Mouse (Mus musculus) ES-Bruce4 (cell line): ENCODE measurements at regions not wholly inside any gene's neighbourhood (a gene's known extent, or its start where the extent isn't known, plus 50 kb on each side); places are given as distances from the start of the nearest gene placed in this dataset.

ENCODE experiments used
- H3K27ac ChIP-seq: 2 replicates; pipeline ENCODE4 v1.5.1; 2012; ENCODE audit warnings: low read length, inconsistent platforms; ENCODE audit not compliant: insufficient read depth
- H3K27me3 ChIP-seq: 2 replicates; pipeline ENCODE4 v1.6.1; 2012; ENCODE audit warnings: mild to moderate bottlenecking, low read length, inconsistent platforms; ENCODE audit not compliant: control insufficient read depth, poor library complexity, insufficient read depth, severe bottlenecking
- H3K36me3 ChIP-seq: 2 replicates; pipeline ENCODE4 v1.6.1; 2012; ENCODE audit warnings: inconsistent platforms, mild to moderate bottlenecking, low read length, moderate library complexity; ENCODE audit not compliant: control insufficient read depth, poor library complexity, insufficient read depth, severe bottlenecking
- H3K4me1 ChIP-seq: one replicate; pipeline ENCODE4 v1.8.1; 2011; ENCODE audit warnings: low read length; ENCODE audit not compliant: control insufficient read depth, insufficient read depth
- H3K4me3 ChIP-seq: 2 replicates; pipeline ENCODE4 v1.5.1; 2011; ENCODE audit warnings: low read depth, mild to moderate bottlenecking, low read length
- H3K9ac ChIP-seq: 2 replicates; pipeline ENCODE4 v1.6.1; 2012; ENCODE audit warnings: low read depth, mild to moderate bottlenecking, inconsistent platforms; ENCODE audit not compliant: poor library complexity, severe bottlenecking
- H3K9me3 ChIP-seq: replicated peaks from 2 replicates; pipeline ENCODE4 v1.6.1; 2012; ENCODE audit warnings: mild to moderate bottlenecking, low read length, inconsistent platforms; ENCODE audit not compliant: control insufficient read depth, poor library complexity, insufficient read depth, severe bottlenecking
- CTCF ChIP-seq: IDR thresholded peaks from one replicate; pipeline ENCODE4 v1.8.1; 2011; ENCODE audit warnings: low read depth, low read length
- EP300 ChIP-seq: IDR thresholded peaks from 2 replicates; pipeline ENCODE4 v1.6.1; 2011; ENCODE audit warnings: low read depth, low read length; ENCODE audit not compliant: insufficient read depth
- POLR2A ChIP-seq: IDR thresholded peaks from one replicate; pipeline ENCODE4 v1.8.1; 2011; ENCODE audit warnings: low read length; ENCODE audit not compliant: insufficient read depth

GRCm38 (mm10) chr12:106468173-106468860 lies 458.3 kb downstream of the Vrk1 start:
- H3K9me3 ChIP-seq, result no peaks in the 10 kb centered on the region

GRCm38 (mm10) chr12:106474501-106475165 lies 464.6 kb downstream of the Vrk1 start:
- Histone ChIP-seq H3K36me3 (no peaks in the 10 kb centered on the region), H3K4me1 (peaks cover 6% of the 10 kb centered on the region), H3K27ac (no peak overlapping the region), H3K4me3 (peak overlapping the region; percentile 16; the same call in 1 of the 2 replicates), H3K9me3 (no peaks in the 10 kb centered on the region), H3K27me3 (no peaks in the 10 kb centered on the region), H3K9ac (no peak overlapping the region)
- TF ChIP-seq CTCF (no peak), EP300 (no peak), POLR2A (no peak)

More at GRCm38 (mm10) chr12:106468173-106468860, 458.3 kb downstream of the Vrk1 start:
- no peaks in the 10 kb centered on the region for H3K4me1 ChIP-seq
- H3K9ac ChIP-seq, result no peak overlapping the region
- TF ChIP-seq POLR2A (no peak), EP300 (no peak), CTCF (no peak)
- H3K36me3 ChIP-seq, result no peaks in the 10 kb centered on the region
- no peak overlapping the region for H3K27ac ChIP-seq
- H3K4me3 ChIP-seq, result no peak overlapping the region
- no peaks in the 10 kb centered on the region for H3K27me3 ChIP-seq

GRCm38 (mm10) chr12:106475486-106476050 lies 465.5 kb downstream of the Vrk1 start:
- no peaks in the 10 kb centered on the region for H3K36me3 ChIP-seq
- H3K9me3 ChIP-seq, result no peaks in the 10 kb centered on the region
- no peaks in the 10 kb centered on the region for H3K27me3 ChIP-seq
- H3K4me1 ChIP-seq, result peaks cover 6% of the 10 kb centered on the region
- no peak overlapping the region for H3K9ac ChIP-seq
- H3K27ac ChIP-seq, result no peak overlapping the region
- TF ChIP-seq EP300 (no peak), CTCF (no peak), POLR2A (no peak)
- no peak overlapping the region for H3K4me3 ChIP-seq

- no peaks in the 10 kb centered on the region for H3K36me3 ChIP-seq
- H3K9ac ChIP-seq, result no peak overlapping the region
- TF ChIP-seq CTCF (no peak), EP300 (no peak), POLR2A (no peak)
- no peak overlapping the region for H3K4me3 ChIP-seq
- no peaks in the 10 kb centered on the region for H3K27me3 ChIP-seq
- no peak overlapping the region for H3K27ac ChIP-seq
- no peaks in the 10 kb centered on the region for H3K9me3 ChIP-seq
- peaks cover 9% of the 10 kb centered on the region for H3K4me1 ChIP-seq
Observed at GRCm38 (mm10) chr12:106477040-106477665, 467.1 kb downstream of the Vrk1 start.

GRCm38 (mm10) chr12:106477731-106478130 lies 467.7 kb downstream of the Vrk1 start:
- Histone ChIP-seq H3K9ac (no peak overlapping the region), H3K36me3 (no peaks in the 10 kb centered on the region), H3K9me3 (no peaks in the 10 kb centered on the region), H3K27ac (no peak overlapping the region), H3K4me1 (peaks cover 14% of the 10 kb centered on the region), H3K4me3 (no peak overlapping the region), H3K27me3 (no peaks in the 10 kb centered on the region)
- no peak for TF ChIP-seq EP300
- TF ChIP-seq POLR2A, result no peak
- no peak for TF ChIP-seq CTCF

GRCm38 (mm10) chr12:106478381-106478781 lies 468.4 kb downstream of the Vrk1 start:
- H3K9me3 ChIP-seq, result no peaks in the 10 kb centered on the region
- H3K4me1 ChIP-seq, result peaks cover 14% of the 10 kb centered on the region
- H3K27me3 ChIP-seq, result no peaks in the 10 kb centered on the region
- H3K36me3 ChIP-seq, result no peaks in the 10 kb centered on the region
- peak overlapping the region; percentile 4; the same call in 1 of the 2 replicates for H3K4me3 ChIP-seq
- TF ChIP-seq CTCF, result no peak
- 0 out of 2 replicates have a peak, but pooled peaks have one; percentile 5 for TF ChIP-seq EP300
- H3K9ac ChIP-seq, result no peak overlapping the region
- H3K27ac ChIP-seq, result no peak overlapping the region
